Mouse (Mus musculus): ENCODE results near the gene Ccnt1.
"Not testable (repeated sequence)": the region's sequence is repeated elsewhere in the genome, so short reads cannot be mapped to it uniquely, and the experiment has no call there.

The Ccnt1 gene

DNA sequence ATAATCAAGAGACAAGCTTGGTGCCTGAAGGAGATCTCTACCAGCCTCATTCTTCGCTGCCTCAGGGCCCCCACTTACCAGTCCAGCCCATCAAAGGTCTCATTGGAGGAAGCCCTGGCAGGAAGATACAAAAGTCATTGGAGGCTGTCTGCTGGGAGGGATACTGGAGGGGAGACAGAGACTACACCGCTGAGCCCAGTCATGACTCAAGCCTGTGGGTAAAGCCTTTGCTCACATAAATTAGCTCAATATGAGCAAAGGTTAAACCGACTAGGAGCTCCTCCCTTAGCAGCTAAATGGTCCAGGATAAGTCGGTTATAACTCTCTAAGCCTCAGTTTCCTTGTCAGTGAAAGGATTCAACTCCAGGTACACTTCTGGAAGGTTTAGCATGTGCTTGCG lies 24.3 kb upstream of the Ccnt1 start:
- DNase-seq (ENCODE audit: low spot score): no peak

DNA sequence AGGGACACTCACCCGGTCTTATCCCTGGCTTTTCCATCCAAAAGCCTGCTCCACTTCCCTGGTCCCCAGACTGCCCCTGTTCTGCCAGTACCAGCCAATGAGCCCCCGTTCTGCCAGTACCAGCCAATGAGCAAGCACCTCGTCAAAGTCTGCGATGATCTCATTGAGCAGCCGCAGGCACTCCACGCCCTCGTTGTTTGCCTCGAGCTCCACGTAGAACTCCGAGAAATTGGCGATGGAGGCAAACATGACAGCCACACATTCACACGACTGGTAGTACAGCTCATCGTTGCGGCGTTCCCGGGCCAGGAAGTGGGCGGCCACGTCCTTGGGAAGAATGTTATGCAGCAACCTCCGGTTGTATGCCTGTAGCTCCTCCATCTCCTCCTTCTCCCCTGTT lies 23.5 kb upstream of the Ccnt1 start:
- no peak for DNase-seq (ENCODE audit: low spot score)

DNA sequence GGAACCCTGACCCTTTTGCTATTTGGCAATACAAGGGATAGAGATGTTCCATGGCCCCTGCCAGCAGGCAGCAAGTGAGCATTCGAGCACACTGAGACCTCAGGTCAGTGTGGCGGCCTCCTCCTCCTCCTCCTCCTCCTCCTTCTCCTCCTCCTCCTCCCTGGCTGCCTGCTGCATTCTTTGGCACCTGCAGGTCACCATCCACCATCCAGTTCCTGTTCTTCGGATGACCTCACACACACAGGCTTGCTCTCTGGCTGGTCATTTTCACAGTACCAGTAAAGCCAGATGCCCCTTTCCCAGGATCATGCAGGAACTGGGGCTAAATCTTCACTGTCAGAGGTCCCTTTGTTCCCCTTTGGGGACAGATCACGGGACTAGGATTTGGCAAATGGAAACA lies 20.7 kb upstream of the Ccnt1 start:
- DNase-seq (ENCODE audit: low spot score): no peak

DNA sequence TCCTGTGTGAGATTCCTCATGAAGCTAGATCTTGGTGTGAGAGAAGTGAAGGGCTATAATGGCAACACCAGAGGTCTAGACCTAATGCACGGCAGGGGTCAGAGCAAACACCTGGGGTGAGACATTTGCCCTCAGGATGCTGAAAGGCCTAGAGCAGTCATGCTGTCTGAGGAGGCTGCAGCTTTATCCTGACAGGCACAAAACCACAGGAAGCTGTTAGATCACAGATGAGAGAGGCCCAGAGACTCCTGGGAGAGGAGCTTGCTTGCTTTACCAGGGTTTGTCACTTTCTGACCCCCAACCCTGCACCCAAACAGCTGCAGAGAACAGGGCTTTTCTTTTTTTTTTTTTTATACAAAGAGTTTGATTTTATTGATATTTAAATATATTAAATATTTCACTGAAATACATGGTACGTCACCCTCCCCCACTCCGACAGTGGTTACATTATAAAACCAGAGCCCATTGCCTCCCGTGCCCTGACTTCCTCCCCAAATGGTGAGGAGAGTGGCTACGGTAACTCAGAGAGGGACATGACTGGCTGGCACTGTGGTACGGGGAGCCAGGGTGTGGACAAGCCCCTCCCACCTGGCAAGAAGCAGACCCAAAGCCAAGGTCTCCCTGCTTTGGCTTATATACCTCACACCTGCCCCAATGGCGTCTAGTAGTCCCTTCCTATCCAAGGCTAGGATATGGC lies 19.1 kb upstream of the Ccnt1 start:
- DNase-seq (ENCODE audit: low spot score): no peak

DNA sequence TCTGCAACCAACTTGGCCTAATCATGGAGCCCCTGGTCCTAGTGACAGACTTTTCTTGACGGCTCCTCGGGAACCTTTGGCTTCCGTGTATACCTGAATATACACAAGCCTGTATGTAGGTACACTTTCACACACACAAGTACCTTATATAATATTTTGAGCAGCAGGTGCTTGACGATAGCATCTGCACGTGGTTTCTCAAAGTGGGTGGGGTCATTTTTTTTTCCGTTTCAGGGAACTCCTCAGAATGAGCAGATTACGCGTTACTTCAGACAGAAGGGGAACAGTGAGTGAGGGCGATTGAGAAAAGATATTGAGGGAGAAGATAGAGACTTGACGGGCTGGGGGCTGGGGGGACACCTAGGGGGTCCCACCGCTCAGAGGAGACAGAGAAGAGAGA lies 17.0 kb upstream of the Ccnt1 start:
- DNase-seq (ENCODE audit: low spot score): no peak

DNA sequence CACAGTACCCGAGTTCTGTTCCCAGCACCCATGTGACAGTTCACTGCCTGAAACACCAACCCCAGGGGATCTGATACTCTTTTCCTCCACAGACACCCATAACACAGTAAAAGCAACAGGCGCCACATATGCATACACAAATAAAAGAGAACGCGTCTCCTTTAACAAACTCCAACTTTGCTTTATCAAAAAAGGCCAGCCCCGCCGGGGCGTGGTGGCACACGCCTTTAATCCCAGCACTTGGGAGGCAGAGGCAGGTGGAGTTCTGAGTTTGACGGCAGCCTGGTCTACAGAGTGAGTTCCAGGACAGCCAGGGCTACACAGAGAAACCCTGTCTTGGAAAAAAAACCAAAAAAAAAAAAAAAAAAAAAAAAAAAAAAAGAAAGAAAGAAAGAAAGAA lies 15.4 kb upstream of the Ccnt1 start:
- not testable (repeated sequence) for DNase-seq (ENCODE audit: low spot score)

DNA sequence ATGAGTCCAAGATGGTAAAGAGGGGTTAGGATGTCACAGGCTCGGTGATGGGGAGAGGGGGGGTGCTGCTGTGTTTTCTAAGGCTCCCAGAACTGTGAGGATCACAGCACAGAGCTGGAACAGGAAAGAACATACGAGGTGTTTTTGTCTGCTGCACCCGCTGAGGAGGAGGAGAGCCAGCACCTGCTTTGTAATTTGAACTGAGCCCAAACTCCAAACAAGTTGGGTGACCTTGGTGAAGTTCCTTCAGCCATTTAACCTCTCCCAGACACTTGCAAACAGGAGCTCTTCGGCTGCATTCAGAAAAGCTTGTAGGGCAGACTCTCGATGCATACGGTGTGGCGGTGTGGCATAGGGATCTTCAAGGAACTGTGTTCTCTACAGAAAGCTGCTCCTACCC lies 14.7 kb upstream of the Ccnt1 start:
- no peak for DNase-seq (ENCODE audit: low spot score)

DNA sequence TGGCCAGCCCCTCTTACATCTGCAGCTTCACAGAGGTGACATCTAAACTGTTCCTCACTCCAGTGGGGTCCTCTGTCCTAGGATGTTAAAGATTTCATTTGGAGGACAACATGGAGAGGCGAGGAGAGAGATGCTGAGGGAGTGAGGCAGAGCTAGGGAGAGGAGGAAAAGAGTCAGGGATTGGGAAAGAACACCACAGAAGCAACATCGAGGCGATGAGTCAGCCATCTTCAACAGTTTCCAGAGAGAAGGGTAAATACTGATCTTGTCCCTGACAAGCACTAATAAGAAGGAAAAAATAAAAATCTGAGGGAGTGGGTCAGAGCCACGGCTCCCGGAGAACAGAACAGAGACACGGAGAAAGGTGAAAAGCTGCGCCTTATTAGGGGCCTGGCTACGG lies 12.3 kb upstream of the Ccnt1 start:
- no peak for DNase-seq (ENCODE audit: low spot score)

DNA sequence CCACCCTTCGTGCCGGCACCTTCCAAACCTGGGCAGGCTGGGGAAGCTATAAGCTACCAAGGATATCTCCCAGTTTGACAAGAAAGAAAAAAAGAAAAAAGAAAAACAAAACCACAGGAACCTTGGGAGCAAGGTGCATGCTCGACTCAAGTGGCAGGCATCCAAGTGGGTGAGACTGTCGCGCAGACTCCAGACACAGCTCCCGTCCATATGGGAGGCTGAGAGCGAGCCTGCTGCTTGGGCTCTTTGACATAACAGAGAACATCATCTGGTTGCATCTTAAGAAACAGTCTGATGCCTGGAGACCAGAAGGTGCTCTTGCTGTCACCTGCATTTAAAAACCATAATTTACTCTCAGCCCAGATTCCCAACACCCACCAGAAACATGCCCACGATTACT lies 11.7 kb upstream of the Ccnt1 start:
- no peak for DNase-seq (ENCODE audit: low spot score)

DNA sequence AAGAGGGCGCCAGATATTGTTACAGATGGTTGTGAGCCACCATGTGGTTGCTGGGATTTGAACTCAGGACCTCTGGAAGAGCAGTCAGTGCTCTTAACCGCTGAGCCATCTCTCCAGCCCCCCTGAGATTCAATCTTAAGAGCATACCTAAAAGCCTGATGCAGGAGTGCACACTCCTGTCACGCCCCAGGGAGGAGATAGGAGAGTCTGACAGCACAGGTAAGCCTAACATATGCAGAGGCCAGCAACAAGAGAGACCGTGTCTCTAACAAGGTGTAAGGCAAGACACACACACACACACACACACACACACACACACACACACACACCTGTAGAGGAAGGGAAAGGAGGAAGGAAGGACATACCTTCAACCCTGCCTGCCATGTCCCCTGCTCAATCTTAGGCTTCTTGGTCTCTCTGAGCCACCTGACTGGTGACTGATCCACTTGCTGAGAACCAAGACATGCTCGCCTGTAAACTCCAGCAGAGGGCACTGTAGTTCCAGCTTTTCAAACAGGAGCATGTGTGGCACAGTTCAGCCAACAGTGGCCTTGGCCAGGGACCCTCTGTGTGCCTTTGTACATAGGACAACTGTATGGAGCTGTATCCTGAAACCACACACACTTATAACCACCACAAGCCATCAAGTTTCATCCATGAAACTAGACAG lies 9.2 kb upstream of the Ccnt1 start:
- DNase-seq (ENCODE audit: low spot score): peak; percentile 95

DNA sequence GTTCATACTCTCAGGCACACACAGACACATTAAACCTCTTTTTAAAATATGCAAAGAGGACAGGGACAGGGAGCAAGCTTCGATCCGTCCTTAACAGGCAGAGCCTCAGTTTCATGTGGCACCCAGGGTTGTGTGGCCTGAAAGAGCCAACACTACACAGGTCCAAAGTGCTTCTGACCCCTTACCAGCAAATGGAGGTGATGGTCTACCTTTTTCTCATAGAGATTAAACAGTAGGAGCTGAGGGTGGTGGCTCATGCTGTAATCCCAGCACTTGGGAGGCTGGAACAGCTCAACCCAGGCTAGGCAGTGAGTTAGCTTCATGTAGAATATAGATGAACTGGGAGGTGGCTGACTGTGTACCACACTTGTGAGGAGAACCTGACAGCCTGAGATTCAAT lies 8.6 kb upstream of the Ccnt1 start:
- no peak for DNase-seq (ENCODE audit: low spot score)

DNA sequence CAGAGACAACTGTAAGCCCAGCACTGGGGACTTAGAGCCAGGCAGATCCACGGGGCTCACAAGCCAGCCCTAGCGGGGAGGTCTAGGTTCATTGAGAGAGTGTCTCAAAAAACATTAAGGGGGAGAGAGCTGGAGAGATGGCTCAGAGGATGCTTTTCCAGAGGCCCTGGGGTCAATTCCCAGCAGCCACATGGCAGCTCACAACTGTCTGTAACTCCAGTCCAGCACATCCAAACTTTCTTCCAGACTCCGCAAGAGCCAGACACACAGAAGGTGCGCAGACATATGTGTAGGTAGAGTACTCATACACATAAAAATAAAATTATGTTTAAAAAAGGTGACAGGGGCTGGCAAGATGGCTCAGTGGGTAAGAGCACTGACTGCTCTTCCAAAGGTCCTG lies 2.6 kb upstream of the Ccnt1 start:
- no peak for DNase-seq (ENCODE audit: low spot score)

DNA sequence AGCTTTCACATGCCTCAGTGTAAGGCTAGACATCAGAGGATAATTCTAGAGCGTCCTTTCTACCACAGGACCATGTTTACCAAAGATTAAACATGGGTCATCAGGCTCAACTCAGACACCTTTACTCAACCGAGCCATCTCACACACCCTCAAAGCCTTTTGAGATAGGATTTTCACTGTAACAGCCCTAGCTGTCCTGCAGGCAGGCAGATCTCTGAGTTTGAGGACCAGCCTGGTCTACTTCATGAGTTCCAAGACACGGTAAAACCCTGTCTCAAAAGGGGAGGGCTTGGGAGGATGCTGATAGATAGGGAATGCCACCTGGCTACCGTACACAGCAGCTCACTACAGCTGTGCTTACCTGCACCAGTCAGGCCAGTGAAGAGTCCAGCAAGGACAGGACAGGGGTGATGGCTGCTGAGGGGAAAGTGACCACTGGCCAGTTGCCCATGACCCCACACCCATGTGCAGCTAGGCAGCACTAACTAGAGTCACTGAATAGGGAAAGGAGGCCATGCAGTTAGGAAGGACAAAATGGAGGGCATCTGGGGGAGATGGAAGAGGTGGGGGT lies 843 bp downstream of the Ccnt1 start:
- DNase-seq (ENCODE audit: low spot score): no peak

DNA sequence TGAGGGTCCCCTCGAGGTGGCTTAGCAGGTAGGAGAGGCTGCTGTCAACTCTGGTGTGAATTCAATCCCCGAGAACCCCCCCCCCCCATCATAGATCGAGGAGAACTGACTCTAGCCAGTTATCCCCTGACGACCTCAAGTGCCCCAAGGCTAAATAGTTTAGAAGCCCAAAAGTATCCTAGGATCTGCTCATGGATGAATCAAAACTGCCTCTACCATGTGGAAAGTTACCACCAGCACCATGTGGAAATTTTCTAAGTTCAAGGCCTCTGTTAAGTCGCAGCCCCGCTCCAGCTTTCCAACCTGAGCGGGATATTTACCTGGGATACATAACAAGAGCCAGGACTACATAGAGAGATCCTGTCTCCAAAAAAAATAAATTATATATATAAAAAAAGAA lies 1.5 kb downstream of the Ccnt1 start:
- no peak for DNase-seq (ENCODE audit: low spot score)

DNA sequence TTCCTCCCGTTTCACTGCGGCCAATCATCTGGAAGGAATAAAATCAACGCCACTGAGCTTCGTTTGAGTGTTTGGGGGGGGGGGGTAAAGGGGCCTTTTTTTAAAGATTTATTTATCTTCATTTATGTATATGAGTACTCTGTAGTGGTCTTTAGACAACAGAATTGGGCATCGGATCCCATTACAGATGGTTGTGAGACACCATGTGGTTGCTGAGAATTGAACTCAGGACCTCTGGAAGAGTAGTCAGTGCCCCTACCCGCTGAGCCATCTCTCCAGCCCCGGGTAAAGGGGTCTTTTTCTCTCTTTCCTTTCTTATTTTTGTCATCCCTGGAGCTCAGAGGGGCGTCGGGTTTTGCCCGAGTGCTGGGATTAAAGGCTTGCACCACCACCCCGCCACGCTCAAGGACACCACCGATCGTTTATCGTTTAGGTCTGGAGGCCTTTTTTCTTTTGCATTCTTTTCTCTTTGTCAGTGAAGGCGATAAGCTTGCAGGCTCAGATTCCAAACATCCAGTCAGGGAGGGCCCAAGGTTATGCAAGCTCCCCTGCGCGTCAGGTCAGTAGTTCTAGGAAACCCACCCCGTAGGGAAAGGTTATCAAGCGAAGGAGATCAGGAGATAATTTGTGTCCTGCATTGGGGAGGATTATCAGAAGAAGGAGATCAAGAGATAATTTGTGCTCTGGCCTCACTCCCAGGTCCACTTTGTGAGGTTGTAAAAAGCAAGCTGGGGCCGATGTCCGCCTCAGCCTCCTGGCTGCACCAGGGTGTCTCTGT lies 2.3 kb downstream of the Ccnt1 start:
- peak; percentile 49 for DNase-seq (ENCODE audit: low spot score)

DNA sequence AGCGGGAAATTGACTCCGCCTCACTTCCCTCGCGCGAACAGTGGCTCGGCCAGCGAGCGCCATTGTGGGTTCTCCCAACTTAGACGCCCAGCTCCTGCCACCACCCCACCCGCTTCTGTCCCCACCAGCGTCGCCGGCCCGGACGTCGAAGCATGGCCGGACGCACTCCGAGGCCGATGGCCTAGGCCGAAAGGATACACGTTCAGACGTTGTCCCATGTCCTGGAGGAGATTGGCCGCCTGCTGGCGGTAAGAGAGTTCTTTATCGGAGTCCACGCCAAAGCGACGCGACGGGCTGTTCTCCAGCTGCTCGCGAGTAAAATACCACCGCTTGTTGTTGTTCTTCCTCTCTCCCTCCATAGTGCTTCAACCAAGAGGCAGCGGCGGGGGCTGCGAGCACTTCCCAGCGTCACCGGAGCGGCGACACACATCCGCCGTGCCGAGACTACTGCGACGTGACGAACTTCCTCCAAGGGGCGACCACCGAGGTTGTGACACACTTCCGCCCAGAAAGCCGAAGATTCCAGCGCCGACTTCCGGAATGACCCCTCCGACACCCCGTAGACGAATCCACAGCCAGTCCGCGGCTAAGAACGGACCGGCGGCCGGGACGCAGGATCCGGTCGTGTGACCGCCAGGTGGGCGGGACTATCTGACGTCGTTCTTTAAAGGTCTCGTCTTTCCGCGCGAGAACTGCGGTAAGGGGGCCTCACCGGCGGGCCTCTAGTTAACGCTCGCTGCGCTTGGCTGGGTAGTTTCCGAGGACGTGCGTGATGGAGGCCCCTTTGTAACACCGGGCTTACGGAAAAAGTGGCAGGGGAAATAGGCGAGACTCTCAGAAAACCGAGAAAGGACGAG lies 3.2 kb downstream of the Ccnt1 start:
- peak; percentile 100 for DNase-seq (ENCODE audit: low spot score)

DNA sequence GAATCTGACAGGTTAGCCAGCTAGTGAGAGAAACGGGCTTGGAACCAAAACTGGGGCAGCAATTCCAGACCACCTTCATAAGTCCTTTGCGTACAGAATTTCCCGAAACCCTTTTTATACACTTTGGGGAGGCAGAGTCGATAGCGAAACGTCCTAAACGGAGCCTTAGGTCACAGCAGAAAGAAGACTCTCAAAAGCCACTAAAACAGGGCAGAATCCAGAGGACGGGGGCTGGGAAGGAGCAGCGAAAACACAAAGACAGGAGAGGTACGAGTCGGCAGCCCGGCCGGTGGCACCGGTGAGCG lies 3.8 kb downstream of the Ccnt1 start:
- no peak for DNase-seq (ENCODE audit: low spot score)

DNA sequence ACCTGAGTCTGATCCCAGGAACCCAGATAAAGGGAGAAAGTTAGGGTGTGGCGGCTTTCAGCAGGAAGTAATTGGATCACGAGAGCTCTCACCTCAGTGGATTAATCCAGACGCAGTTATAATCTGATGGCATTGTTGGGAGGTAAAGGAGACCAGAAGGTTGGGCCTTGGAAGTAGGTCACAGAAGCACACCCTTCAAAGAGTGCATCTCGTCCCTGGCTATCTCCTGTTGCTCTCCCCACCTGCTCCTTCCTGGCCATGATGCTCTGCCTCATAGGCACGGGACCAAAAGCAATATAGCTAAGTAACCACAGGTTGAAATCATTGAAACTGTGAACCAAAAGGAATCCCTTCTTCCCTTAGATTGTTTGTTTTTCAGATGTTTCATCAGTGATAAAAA lies 13.5 kb downstream of the Ccnt1 start:
- DNase-seq (ENCODE audit: low spot score): no peak

DNA sequence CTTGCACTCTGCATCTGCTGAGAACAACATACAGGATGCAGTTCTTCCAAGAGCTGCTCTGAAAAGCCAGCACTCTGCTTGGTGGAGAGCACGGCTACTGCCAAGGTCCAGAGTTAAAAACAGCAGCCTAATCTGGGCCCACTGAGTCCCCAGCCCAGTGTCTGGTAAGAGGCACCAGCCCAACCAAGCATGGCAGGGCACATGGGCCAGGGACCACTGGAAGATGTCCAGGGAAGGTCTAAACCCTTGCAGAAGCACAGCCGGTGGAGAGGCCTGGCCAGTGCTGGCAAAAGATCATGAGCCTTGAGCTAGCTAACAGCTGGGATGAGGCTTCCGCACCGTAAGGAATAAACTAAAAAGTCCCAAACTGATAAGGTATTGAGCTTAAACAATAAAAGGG lies 14.8 kb downstream of the Ccnt1 start:
- no peak for DNase-seq (ENCODE audit: low spot score)

DNA sequence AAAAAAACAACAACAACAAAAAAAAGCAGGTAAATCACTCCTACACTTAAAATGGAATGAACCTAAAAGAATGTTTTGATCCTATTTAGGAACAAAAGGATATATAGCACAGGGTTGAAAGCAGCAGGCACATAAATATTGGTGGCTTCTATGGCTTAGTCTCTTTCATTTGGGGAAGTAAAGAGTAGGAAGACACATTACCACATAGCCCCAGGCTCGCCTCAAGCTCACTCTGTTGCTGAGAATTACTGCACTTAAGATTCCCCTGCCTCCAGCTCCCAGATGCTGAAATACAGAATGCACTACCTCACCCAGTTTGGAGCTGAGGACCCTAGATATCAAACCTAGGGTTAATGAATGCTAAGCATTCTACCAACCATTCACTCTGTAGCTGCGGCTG lies 18.0 kb downstream of the Ccnt1 start:
- no peak for DNase-seq (ENCODE audit: low spot score)

DNA sequence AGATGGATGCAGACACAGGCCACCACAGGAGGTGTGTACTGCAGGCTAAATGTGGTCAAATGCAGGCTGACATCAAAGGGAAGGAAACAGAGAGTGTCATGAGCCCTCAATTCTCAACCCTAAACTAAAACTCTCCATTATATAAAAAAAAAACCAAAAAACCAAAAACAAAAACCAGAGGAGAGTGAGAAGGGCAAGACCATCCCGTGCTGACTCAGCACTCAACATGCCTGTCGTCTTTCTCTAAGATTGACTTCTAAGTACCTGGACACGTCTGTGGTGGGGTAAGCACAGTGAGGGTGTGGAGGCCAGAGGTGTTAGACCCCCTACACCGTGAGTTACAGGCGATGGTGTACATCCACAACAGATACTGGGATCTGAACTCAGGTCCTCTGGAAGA lies 23.9 kb downstream of the Ccnt1 start:
- DNase-seq (ENCODE audit: low spot score): no peak

DNA sequence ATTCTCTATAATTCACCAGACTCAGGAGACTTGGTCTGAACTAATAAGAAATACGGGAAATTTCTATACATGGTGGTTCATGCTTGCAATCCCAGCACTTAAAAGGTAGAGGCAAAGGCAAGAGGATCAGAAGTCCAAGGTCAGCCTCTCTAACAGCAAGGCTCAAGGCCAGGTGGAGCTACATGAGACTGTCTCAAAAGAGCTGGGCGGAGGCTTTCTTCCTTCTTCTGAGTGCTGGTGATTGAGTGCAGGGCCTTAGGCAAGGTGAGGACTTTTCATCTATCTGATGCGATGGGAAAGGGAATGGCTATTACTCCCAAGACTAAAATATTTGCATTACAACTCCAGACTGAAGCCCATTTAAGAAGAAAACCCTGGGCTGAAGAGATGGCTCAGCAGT lies 25.6 kb downstream of the Ccnt1 start:
- DNase-seq (ENCODE audit: low spot score): no peak

All from embryo, embryonic 10.5 days (tissue).